Mouse (Mus musculus) stomach, postnatal 0 days (tissue): ENCODE measurements around the gene Glipr1l2. TPM values are rescaled to one million over a fixed set of nuclear protein-coding genes. Genes with fewer than 3 reads are reported as not detected.
A peak's percentile ranks its signal among the peaks of the same experiment; 100 is the strongest.
"Not testable (repeated sequence)": the region's sequence is repeated elsewhere in the genome, so short reads cannot be mapped to it uniquely, and the experiment has no call there.

Source experiments
- ATAC-seq: fragments of 200-750 bp; cut with Nextera tagmentation; 2 replicates; pipeline ENCODE4 v1.8.0; 2017; ENCODE audit not compliant: low FRiP score, low TSS enrichment
- DNase-seq: peaks from one replicate; pipeline ENCODE4 v3.0.0-alpha.2; 2016; ENCODE audit warnings: low spot score
- H3K27ac ChIP-seq: fragments of 300-500 bp; sonication (generic); replicated peaks from 2 replicates; pipeline ENCODE4 v1.5.1; 2014; ENCODE audit warnings: mild to moderate bottlenecking, control low read depth
- H3K27me3 ChIP-seq: fragments of 300-500 bp; sonication (generic); 2 replicates; pipeline ENCODE4 v1.6.1; 2014; ENCODE audit warnings: low read length; ENCODE audit not compliant: control insufficient read depth, insufficient read depth
- H3K36me3 ChIP-seq: fragments of 300-500 bp; sonication (generic); 2 replicates; pipeline ENCODE4 v1.6.1; 2014; ENCODE audit warnings: low read length, mixed read lengths; ENCODE audit not compliant: control insufficient read depth, insufficient read depth
- H3K4me1 ChIP-seq: fragments of 300-500 bp; sonication (generic); replicated peaks from 2 replicates; pipeline ENCODE4 v1.6.1; 2014; ENCODE audit warnings: antibody characterized with exemption; ENCODE audit not compliant: control insufficient read depth, insufficient read depth
- H3K4me2 ChIP-seq: fragments of 300-500 bp; sonication (generic); replicated peaks from 2 replicates; pipeline ENCODE4 v1.6.1; 2014; ENCODE audit warnings: low read depth, mild to moderate bottlenecking, control low read depth, moderate library complexity
- H3K4me3 ChIP-seq: fragments of 300-500 bp; sonication (generic); 2 replicates; pipeline ENCODE4 v1.5.1; 2014; ENCODE audit warnings: low read depth, low read length, control low read depth
- H3K9ac ChIP-seq: fragments of 300-500 bp; sonication (generic); 2 replicates; pipeline ENCODE4 v1.6.1; 2014; ENCODE audit warnings: mild to moderate bottlenecking, low read length, control low read depth, mixed read lengths
- H3K9me3 ChIP-seq: fragments of 300-500 bp; sonication (generic); 2 replicates; pipeline ENCODE4 v1.6.1; 2016; ENCODE audit warnings: low read length; ENCODE audit not compliant: control insufficient read depth
- CTCF ChIP-seq: IDR thresholded peaks from 2 replicates; pipeline ENCODE4 v1.5.1; 2016; ENCODE audit warnings: antibody characterized with exemption, low read depth, mild to moderate bottlenecking, moderate library complexity
- EP300 ChIP-seq: optimal IDR thresholded peaks from 2 replicates; pipeline ENCODE3; 2016; ENCODE audit warnings: antibody characterized with exemption
- WGBS: fragments of 180-500 bp; shearing (Covaris S2); extraction: QIAGEN DNeasy Blood & Tissue Kit; methylation state at CpG from one replicate; pipeline ENCODE4 v1.1.7; 2014; 5-methylcytosine and 5-hydroxymethylcytosine counted together
- polyA plus RNA-seq: library from polyadenylated mRNA; unstranded; fragments of >200 nt; fragmentation: Nextera tagmentation; extraction: Ambion mirVana; gene quantifications from 2 replicates; pipeline ENCODE4 v1.2.1, GENCODE M21; 2015

The Glipr1l2 gene
- 0.06 TPM in 1 of 2 replicates, not detected in the other for polyA plus RNA-seq

DNA sequence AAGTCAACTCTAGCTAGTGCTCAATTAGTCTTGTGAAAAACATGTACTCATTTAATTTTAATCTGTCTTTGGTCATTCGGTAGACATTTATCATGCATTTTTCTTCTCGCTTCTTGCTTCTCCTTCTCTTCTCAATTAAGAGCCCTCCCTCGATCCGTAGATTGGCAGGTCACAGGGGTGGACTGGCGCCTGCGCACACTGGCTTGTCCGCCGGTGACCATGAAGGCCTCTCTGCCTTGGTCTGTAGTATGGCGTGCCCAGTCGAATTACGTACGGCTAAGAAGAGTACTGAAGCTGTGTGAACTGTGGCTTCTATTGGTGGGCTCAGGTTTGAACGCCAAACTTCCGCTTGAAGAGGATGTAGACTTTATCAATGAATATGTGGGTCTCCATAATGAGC is at the start of gene Glipr1l2:
Gene Glipr1l2 (plus strand): TSS at position 198 of the 400 bp plus-strand sequence.
- Histone ChIP-seq H3K27ac (no peak within 1 kb of the TSS), H3K27me3 (no peaks in the 10 kb centered on the region), H3K36me3 (no peaks in the 10 kb centered on the region), H3K4me2 (no peak within 1 kb of the TSS), H3K4me1 (no peaks in the 10 kb centered on the region), H3K9me3 (no peaks in the 10 kb centered on the region), H3K4me3 (no peak within 1 kb of the TSS), H3K9ac (no peak within 1 kb of the TSS)
- DNase-seq (no peak), ATAC-seq (no peak)
- 92% methylated on average over 14 of the region's 14 CpGs for WGBS
- TF ChIP-seq CTCF (no peak), EP300 (no peak)

DNA sequence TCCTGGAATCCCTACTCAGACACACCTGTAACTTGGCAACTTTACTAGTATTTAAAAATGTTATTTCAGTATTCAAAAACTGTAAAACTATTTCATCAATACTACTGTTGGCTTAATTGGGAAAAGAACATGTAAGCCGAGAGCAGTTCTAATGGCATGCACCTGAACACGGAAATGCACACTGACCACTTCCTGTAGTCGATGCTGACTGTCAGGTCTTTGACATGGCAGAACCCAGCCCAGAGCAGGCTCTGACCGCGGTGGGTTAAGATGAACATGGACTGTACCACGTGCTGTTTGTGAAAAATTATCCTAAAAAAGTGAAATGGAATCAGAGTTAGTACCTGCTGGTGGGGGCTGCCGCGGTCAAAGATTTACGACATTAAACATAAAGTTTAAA is 39.6 kb upstream of the Glipr1l2 start:
- not testable (repeated sequence) for H3K4me1 ChIP-seq, H3K36me3 ChIP-seq, H3K4me2 ChIP-seq, ATAC-seq, H3K27me3 ChIP-seq, H3K4me3 ChIP-seq, H3K27ac ChIP-seq, DNase-seq, H3K9ac ChIP-seq, H3K9me3 ChIP-seq
- 77% methylated on average over 9 of the region's 9 CpGs for WGBS

DNA sequence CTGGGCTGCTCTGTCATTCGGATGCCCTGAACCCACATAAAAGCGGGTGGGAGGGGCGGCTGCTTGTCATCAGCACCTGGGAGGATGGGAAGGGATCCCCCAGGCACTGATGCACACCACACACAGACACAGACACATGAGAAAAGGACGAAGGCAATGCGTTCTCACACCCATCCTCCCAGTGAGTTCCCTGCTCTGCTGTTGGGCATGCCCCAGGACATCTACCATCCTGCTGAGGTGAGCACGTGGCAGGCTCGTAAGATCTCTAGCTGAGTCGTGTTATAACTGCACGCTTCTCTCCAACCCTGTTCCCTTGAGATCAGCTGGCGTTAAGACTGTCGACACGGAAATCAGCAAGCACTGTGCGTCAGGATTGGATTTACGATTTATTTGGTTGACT is 38.9 kb upstream of the Glipr1l2 start:
- not testable (repeated sequence) for H3K27me3 ChIP-seq, ATAC-seq, H3K27ac ChIP-seq, H3K9ac ChIP-seq, H3K4me1 ChIP-seq, H3K9me3 ChIP-seq, H3K4me3 ChIP-seq, H3K4me2 ChIP-seq, DNase-seq, H3K36me3 ChIP-seq
- 34% methylated on average over 14 of the region's 14 CpGs for WGBS

DNA sequence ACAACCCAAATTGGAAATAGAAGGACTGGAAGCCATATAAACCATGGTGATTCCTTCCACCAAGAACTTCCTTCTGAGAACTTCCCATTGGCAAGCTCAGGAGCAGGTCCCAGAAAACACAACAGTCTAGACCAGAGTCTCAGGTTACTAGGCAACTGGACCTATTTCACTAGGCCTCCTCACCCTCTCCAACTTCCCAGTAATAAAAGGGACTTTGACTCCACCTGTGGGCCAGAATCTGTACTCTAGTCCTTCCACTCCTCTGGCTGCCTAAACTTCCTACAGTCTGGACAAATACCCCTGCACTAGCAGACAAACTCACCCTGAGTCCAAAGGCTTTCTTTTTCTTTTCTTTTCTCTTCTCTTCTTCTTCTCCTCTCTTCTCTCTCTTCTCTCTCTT is 31.9 kb upstream of the Glipr1l2 start:
- Histone ChIP-seq H3K27me3 (no peaks in the 10 kb centered on the region), H3K4me3 (no peak overlapping the region), H3K36me3 (no peaks in the 10 kb centered on the region), H3K4me1 (no peaks in the 10 kb centered on the region), H3K27ac (no peak overlapping the region), H3K9ac (no peak overlapping the region), H3K9me3 (no peaks in the 10 kb centered on the region), H3K4me2 (no peak overlapping the region)
- ATAC-seq (peak; percentile 32; the same call in 1 of the 2 replicates), DNase-seq (no peak)
- no peak for TF ChIP-seq EP300
- peak; percentile 13; the same call in 1 of the 2 replicates for TF ChIP-seq CTCF

DNA sequence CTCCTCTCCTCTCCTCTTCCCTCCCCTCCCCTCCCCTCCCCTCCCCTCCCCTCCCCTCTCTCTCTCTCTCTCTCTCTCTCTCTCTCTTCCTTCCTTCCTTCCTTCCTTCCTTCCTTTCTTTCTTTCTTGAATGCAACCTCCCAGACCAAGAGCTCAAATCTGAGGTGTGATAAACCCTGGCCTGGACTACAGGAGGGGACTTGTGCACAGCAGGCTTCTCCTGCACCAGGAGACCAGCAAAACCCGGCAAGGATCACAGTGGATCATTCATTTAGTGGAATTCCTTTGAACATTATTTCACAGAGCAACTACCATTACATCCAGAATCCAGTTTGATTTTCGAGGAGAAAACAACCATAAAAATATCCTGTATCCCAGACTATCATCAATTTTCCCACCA is 31.2 kb upstream of the Glipr1l2 start:
- not testable (repeated sequence) for H3K36me3 ChIP-seq, H3K27ac ChIP-seq, ATAC-seq, H3K9me3 ChIP-seq, H3K4me1 ChIP-seq, H3K4me3 ChIP-seq, H3K4me2 ChIP-seq, H3K9ac ChIP-seq, H3K27me3 ChIP-seq
- peak; percentile 40 for DNase-seq
- WGBS = 82% methylated on average over 2 of the region's 2 CpGs

DNA sequence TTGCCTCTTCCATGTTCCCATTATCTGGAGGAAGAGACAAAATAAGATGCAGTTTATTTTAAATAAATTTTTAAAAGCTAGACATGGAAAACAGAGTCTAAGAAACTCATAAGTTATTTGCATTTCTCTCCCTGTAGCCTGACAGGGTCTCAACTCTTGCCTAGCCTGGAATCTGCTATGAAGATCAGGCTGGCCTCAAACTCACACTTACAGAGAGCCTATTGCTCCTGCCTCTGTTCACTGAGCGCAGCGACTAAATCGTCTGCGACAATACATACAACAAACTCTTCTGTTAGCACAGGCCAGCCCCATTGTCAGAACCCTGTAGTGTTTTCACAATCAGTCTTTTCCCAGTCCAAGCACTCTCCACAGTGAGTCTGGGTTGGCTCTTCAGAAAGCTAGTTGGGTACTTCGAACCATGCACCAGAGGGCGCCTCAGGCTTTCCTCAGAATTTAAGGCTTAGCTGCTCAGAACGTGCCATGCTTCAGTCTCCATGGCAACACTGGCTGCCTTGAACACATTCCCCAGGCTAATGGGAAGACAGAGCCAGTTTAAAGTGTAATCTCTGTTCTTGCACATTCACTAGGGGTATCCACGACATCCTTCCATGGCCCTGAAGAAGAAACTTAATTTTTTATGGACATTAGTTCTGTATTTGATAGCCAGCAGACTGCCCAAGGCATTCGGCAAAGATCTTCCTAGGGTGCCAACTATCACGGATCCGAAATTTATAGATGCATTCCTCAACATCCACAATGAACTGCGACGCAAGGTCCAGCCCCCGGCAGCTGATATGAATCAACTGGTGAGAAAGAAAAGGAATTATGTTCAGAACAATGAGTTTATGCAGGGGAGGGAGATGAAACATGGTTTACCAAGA is 23.2 kb upstream of the Glipr1l2 start, which contains the start of gene Glipr1l1:
Gene Glipr1l1 (plus strand): TSS at position 488 of the 881 bp plus-strand sequence.
- Histone ChIP-seq H3K27me3 (no peaks in the 10 kb centered on the region), H3K9ac (no peak within 1 kb of the TSS), H3K4me2 (no peak within 1 kb of the TSS), H3K27ac (no peak within 1 kb of the TSS), H3K9me3 (no peaks in the 10 kb centered on the region), H3K4me3 (no peak within 1 kb of the TSS), H3K36me3 (no peaks in the 10 kb centered on the region), H3K4me1 (no peaks in the 10 kb centered on the region)
- no peak for ATAC-seq
- DNase-seq = peak; percentile 30
- TF ChIP-seq EP300 = no peak
- peak; percentile 68 for TF ChIP-seq CTCF
- WGBS = 50% methylated on average over 14 of the region's 14 CpGs

DNA sequence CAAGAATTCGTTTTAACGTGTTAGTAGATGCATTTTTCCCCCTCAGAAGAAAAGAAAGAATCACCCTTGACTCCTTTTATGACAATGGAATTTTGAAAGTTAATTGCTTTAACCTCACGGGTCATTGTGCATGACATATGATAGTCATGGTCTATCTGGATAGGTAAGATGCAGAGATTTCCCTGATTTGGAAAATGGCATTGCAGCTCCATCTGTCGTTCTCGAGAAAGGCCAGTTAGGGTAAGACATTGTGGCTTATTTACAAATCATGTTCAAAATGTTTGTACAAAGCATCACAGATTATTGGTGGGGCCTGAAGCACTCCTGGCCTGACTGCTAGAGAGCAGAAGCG is 22.6 kb upstream of the Glipr1l2 start:
- not testable (repeated sequence) for H3K4me2 ChIP-seq, H3K9me3 ChIP-seq, H3K27ac ChIP-seq, H3K36me3 ChIP-seq, H3K4me1 ChIP-seq, H3K9ac ChIP-seq, DNase-seq, H3K4me3 ChIP-seq, H3K27me3 ChIP-seq, ATAC-seq
- whole genome bisulfite sequencing = 79% methylated on average over 6 of the region's 6 CpGs
